Mouse (Mus musculus) C2C12 (cell line): Measurements from ENCODE around the gene Olfr283.

Source experiments
- CEBPB ChIP-seq: IDR thresholded peaks from one replicate; pipeline ENCODE4 v1.6.1; 2011; ENCODE audit warnings: low read depth, mild to moderate bottlenecking, control low read depth, moderate library complexity
- CTCF ChIP-seq: IDR thresholded peaks from one replicate; pipeline ENCODE4 v1.5.1; 2011; ENCODE audit not compliant: control insufficient read depth, insufficient read depth, insufficient read length
- MYOD1 ChIP-seq: IDR thresholded peaks from one replicate; pipeline ENCODE4 v1.6.1; 2011; ENCODE audit warnings: low read depth; ENCODE audit not compliant: control insufficient read depth, insufficient read length
- MYOG ChIP-seq: IDR thresholded peaks from one replicate; pipeline ENCODE4 v1.6.1; 2011; ENCODE audit not compliant: control insufficient read depth, insufficient read length; ENCODE audit errors: extremely low read depth
- USF1 ChIP-seq: IDR thresholded peaks from one replicate; pipeline ENCODE4 v1.6.1; 2011; ENCODE audit warnings: low read depth, mild to moderate bottlenecking, control low read depth, moderate library complexity

DNA sequence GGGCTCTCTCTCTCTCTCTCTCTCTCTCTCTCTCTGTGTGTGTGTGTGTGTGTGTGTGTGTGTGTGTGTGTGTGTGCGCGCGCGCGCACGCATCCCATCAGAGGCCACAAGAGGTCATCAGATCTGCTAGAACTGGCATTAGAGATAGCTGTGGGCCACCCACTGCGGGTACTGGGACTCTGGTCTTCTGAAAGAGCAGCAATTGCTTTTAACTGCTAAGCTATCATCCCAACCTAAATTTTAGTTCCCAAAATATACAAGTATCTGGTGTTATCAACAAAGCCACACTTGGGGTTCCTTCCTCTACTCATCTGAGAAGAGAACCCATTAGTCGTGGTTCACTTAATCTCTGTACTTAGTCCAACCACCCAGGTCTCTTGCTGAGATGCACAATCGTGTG is 29.5 kb upstream of the Olfr283 start:
- no peak for TF ChIP-seq CTCF
- no peak for TF ChIP-seq MYOG
- no peak for TF ChIP-seq MYOD1
- no peak for TF ChIP-seq USF1
- TF ChIP-seq CEBPB: no peak
